ENCODE assay signal across 23 mouse cellular contexts in genomic region chr1:19240054-19240453, GRCm38 (mm10). TPM values are rescaled to one million over a fixed set of nuclear protein-coding genes. Genes with fewer than 3 reads are reported as not detected.
A peak's percentile ranks its signal among the peaks of the same experiment; 100 is the strongest.
DNase-seq lines count a peak whose midpoint lies in the region; ATAC-seq and TF ChIP-seq lines count a peak whose summit lies in the region.
"Had no signal": no experiment of that assay in that cellular context is flagged by ENCODE, and none has a peak within 500 bp of the region (broad histone marks: within the 10 kb centered on the region; RNA-seq: fewer than 3 reads in every experiment).

No protein-coding gene starts in this region.

- H3K36me3 ChIP-seq in kidney, embryonic 15.5 days = no peaks in the 10 kb centered on the region
- no peaks in the 10 kb centered on the region for H3K36me3 ChIP-seq in testis, adult 2 months (ENCODE audit: control insufficient read depth, insufficient read depth, low read length)
- H3K36me3 ChIP-seq: heart, embryonic 15.5 days; midbrain, embryonic 12.5 days had no signal

- H3K27me3 ChIP-seq in kidney, embryonic 15.5 days = peaks cover 93% of the 10 kb centered on the region
- peaks cover 4% of the 10 kb centered on the region; the same call in 1 of the 2 replicates for H3K27me3 ChIP-seq in testis, adult 2 months (ENCODE audit: control insufficient read depth, insufficient read depth, low read length)
- H3K27me3 ChIP-seq in cerebellum, adult 2 months (ENCODE audit: control insufficient read depth, insufficient read depth, low read length) = peaks cover 1% of the 10 kb centered on the region; the same call in 1 of the 2 replicates

- peak overlapping the region; percentile 60 for H3K4me2 ChIP-seq in kidney, embryonic 15.5 days
- H3K4me2 ChIP-seq: heart, embryonic 15.5 days; liver, embryonic 11.5 days; midbrain, embryonic 12.5 days had no signal

- no peak for TF ChIP-seq POLR2A in testis, adult 2 months (IDR thresholded peaks at IDR 0.05; ENCODE audit: control insufficient read depth, low read depth, low read length)
- TF ChIP-seq POLR2A in cerebellum, adult 2 months (IDR thresholded peaks at IDR 0.05; ENCODE audit: borderline replicate concordance, insufficient read depth, low read length) = no peak

- H3K9ac ChIP-seq in kidney, embryonic 15.5 days = no peak overlapping the region
- H3K9ac ChIP-seq: heart, embryonic 15.5 days; hindbrain, embryonic 14.5 days; liver, postnatal 0 days; midbrain, embryonic 12.5 days had no signal

- H3K4me1 ChIP-seq in kidney, embryonic 15.5 days = peaks cover 21% of the 10 kb centered on the region; the same call in 1 of the 2 replicates
- H3K4me1 ChIP-seq in testis, adult 2 months (ENCODE audit: control insufficient read depth, insufficient read depth, low read length) = no peaks in the 10 kb centered on the region; the same call in 1 of the 2 replicates
- no peaks in the 10 kb centered on the region for H3K4me1 ChIP-seq in cerebellum, adult 2 months (ENCODE audit: control insufficient read depth, insufficient read depth, low read length)

- TF ChIP-seq CTCF in testis, adult 2 months (IDR thresholded peaks at IDR 0.05; ENCODE audit: control insufficient read depth, insufficient read depth, insufficient replicate concordance, low read depth, low read length) = no peak
- TF ChIP-seq CTCF in cerebellum, adult 2 months (IDR thresholded peaks at IDR 0.05; ENCODE audit: borderline replicate concordance, insufficient read depth, low read depth, low read length) = no peak

- 0 out of 2 replicates have a peak overlapping the region, but pooled peaks have one; percentile 32 for H3K27ac ChIP-seq in kidney, embryonic 15.5 days
- H3K27ac ChIP-seq in testis, adult 2 months (ENCODE audit: control insufficient read depth, insufficient read depth, low read depth, low read length) = no peak overlapping the region
- no peak overlapping the region for H3K27ac ChIP-seq in cerebellum, adult 2 months (ENCODE audit: insufficient read depth, low read length)
- H3K27ac ChIP-seq: gastrocnemius, adult 2 months; heart, embryonic 15.5 days; hindbrain, embryonic 14.5 days; midbrain, embryonic 12.5 days had no signal

- no peaks in the 10 kb centered on the region for H3K9me3 ChIP-seq in kidney, embryonic 15.5 days (replicated peaks)
- H3K9me3 ChIP-seq: heart, embryonic 15.5 days; midbrain, embryonic 12.5 days had no signal

- DNase-seq in embryo, embryonic 10.5 days (ENCODE audit: low spot score) = peak; percentile 40
- DNase-seq in embryo, embryonic 9.5 days (ENCODE audit: extremely low spot score) = no peak
- no peak for DNase-seq in kidney, postnatal 4 days
- no peak for DNase-seq in testis, postnatal 10 days (ENCODE audit: low spot score)
- DNase-seq in heart, adult 11 months = no peak
- DNase-seq in cerebellum, adult 2 months = no peak
- DNase-seq: adrenal gland, postnatal 25 days; cerebellum, adult 9-10 months; gastrocnemius, adult 2 months; heart, postnatal 36 days; left cerebral cortex, postnatal 4 days; liver, postnatal 0 days; thymus, postnatal 14 days had no signal

- no peak; the same call in 1 of the 2 replicates for ATAC-seq in kidney, embryonic 15.5 days (replicated peaks; ENCODE audit: low FRiP score)
- ATAC-seq: forebrain, embryonic 14.5 days; liver, postnatal 0 days; lung, postnatal 0 days had no signal

- no peak overlapping the region for H3K4me3 ChIP-seq in kidney, embryonic 15.5 days (replicated peaks)
- H3K4me3 ChIP-seq in testis, adult 2 months (ENCODE audit: control insufficient read depth, low read depth, low read length) = peak overlapping the region; percentile 36; the same call in 1 of the 2 replicates
- H3K4me3 ChIP-seq in cerebellum, adult 2 months (replicated peaks; ENCODE audit: insufficient read depth, low read depth, low read length) = no peak overlapping the region
- H3K4me3 ChIP-seq: gastrocnemius, adult 2 months; heart, embryonic 15.5 days; midbrain, embryonic 12.5 days had no signal

RNA-seq across cellular contexts. Expression of gene Tfap2b, which starts 31.3 kb away (rescaled TPM):
- polyA plus RNA-seq in kidney, embryonic 15.5 days (2015; fragmentation: Nextera tagmentation; extraction: Ambion mirVana) = 55.7 and 57.6 TPM in 2 replicates
- polyA plus RNA-seq in testis, adult 2 months (2012; rRNA removed) = 1.6 TPM in 1 of 2 replicates, not detected in the other
- polyA plus RNA-seq in cerebellum, adult 2 months (2012; rRNA removed) = 17.9 and 24.4 TPM in 2 replicates
- polyA plus RNA-seq: intestine, embryonic 14.5 days; liver, postnatal 0 days; small intestine, adult 2 months had no signal
